Mouse (Mus musculus) neural tube, postnatal 0 days (tissue): ENCODE measurements around the gene Dnah7a. TPM values are rescaled to one million over a fixed set of nuclear protein-coding genes. Genes with fewer than 3 reads are reported as not detected.

Experiments
- microRNA-seq: library from miRNA; unstranded; fragments of <30 nt; microRNA quantifications from one replicate; pipeline ENCODE4, GENCODE M21; 2016
- polyA plus RNA-seq: library from polyadenylated mRNA; unstranded; fragments of >200 nt; fragmentation: Nextera tagmentation; extraction: Ambion mirVana; gene quantifications from 2 replicates; pipeline ENCODE4 v1.2.1, GENCODE M21; 2015

The Dnah7a gene
- 12.7 and 13.1 TPM in 2 replicates for polyA plus RNA-seq

GRCm38 (mm10) chr1:53706431-53707361 is at the start of gene Dnah7a:
Dnah7a (minus strand) TSS chr1:53706784.

GRCm38 (mm10) chr1:53352327-53353261 is 354.0 kb downstream of the Dnah7a start, which contains the start of the genes Asdurf, Gm28551 and Asnsd1:
Asdurf (minus strand) TSS chr1:53352619.
Gm28551 (minus strand) TSS chr1:53352667.
Asnsd1 (minus strand) TSS chr1:53352752.

Small RNA genes lying within 50 kb of the gene (microRNA-seq; reads per million reads assigned to microRNA genes)
- gene Gm25240 = not detected

Other genes starting within 250 kb of the Dnah7a start
- gene Stk17b, start 78.4 kb upstream of the Dnah7a start, polyA plus RNA-seq = 5.4 TPM in 2 replicates